Mouse (Mus musculus) testis, postnatal 14 days (tissue): ENCODE measurements around the gene Siah1a.

ENCODE experiments used
- DNase-seq: peaks from one replicate; pipeline ENCODE4 v3.0.0; 2021; ENCODE audit warnings: low spot score

Siah1a gene

DNA sequence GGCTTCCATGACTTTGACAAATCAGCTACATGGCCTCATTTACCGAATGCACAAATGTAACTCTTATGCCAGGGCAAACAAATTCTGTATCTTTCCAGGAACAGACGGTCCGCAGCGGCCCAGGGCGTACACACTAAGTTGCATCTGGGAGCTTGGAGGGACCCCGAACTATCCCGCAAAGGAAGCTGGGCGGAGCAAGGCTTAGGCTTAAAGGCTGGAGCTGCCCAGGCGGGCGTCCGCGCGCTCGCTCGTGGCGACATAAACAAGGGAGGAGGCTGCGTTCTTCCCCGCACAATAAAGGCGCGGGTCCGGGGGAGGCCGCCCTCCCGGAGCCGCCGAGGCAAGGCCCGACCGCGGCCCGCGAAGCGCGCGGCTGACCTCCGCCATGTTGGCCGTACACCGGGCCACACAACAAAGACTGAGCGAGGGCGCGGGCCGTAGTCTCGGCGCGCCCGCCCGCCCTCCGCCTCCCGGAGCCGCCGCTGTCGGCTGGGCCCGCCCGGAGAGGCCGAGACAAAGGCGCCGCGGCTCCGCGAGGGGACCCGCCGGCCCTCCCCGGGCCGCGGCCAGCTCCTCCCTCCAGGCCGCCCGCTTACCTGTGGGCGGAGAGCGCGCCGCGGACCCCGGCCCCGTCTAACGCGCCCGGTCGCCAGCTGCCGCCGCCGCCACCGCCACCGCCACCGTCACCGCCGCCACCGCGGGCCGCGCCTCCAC lies at the start of gene Siah1a, which contains the start of gene Gm10638:
TSS of gene Siah1a (minus strand) at position 714 of the 714 bp plus-strand sequence.
TSS of gene Gm10638 (plus strand) at position 479 of the 714 bp plus-strand sequence.
- DNase-seq = peak; percentile 78

- no peak for DNase-seq
These were observed 49.0 kb upstream of the Siah1a start for GRCm38 (mm10) chr8:86794716-86795115.

DNA sequence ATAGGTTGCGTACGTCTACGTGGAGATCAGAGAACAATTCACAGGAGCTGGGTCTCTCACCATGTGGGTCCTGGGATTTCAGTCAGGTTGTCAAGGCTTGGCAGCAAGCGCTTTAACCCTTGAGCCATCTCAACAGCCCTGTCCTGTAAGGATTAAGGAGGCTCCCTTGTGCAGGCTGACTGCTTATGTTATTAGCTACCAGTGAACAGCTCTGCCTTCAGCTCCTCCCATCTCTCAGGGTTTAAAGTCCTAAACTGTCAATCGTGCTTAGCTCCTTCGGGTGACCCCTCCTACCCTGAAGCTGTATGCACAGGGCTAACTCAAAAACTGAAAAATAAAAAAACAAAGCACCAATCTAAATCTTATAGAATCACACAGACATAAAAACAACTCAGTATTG lies 45.8 kb upstream of the Siah1a start:
- no peak for DNase-seq

- DNase-seq = no peak
These were observed 43.8 kb upstream of the Siah1a start for GRCm38 (mm10) chr8:86789576-86789975.

DNA sequence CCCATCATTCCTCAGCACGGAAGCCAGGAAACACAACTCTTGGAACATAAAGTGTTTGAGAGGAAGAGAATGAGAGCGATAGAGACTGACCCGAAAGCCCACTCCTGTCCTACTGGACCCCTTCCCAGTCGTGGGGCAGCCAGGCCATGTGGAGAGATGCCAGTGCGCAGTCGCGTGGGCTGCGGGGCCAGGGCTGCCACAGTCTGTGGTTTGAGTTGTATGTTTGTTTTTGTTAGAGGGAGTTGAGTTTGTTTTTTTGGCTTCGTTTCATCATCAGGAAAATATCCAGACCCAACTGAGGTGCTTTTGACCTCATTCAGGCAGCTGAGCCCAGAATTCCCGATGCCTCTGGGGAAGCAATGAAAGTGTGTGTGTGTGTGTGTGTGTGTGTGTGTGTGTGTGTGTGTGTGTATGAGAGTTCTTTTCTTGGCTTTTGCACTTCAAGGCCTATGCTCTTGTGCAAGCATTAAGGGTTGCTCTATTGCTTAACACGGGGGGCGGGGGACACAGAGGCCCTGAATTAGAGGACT lies 42.2 kb upstream of the Siah1a start:
- no peak for DNase-seq

DNA sequence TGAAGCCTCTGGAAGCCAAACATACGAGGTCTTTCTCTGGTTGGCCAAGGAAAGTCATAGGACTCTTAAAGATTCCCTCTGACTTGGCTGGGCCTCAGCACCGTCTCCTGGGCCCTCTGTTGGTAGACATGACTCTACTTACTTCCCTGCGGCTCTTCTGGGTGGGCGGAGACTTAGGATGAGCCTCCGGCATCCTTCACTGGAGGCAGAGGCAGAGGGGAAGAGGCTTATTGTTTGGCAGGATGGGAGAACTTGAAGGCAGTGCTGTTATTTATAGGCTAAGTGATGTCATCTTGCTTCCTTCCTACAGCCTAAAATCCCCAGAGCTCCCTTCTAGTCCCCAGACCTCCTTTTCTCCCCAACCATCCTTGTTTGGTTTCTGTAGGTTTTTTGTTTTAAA lies 40.8 kb upstream of the Siah1a start:
- no peak for DNase-seq

DNA sequence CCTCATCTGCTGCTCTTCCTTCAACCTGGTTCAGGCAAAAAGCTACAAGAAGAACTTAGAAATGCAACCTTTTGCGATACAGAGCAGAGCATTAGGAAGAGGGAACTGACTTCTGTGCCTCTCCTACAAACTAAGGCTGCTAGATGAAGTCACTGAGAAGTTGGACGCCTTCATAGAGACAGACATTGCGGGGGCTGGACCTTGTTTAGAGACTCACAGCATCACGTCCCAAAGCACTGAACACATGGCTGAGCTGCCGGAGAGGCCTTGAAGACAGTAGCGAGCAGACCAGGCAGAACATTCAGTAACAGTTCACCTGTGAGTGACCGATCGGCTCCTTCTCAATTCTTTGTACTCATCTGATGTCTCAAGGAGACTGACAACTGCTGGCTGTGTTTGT lies 35.4 kb upstream of the Siah1a start:
- DNase-seq = no peak

GRCm38 (mm10) chr8:86779207-86779606 lies 33.5 kb upstream of the Siah1a start:
- no peak for DNase-seq

DNA sequence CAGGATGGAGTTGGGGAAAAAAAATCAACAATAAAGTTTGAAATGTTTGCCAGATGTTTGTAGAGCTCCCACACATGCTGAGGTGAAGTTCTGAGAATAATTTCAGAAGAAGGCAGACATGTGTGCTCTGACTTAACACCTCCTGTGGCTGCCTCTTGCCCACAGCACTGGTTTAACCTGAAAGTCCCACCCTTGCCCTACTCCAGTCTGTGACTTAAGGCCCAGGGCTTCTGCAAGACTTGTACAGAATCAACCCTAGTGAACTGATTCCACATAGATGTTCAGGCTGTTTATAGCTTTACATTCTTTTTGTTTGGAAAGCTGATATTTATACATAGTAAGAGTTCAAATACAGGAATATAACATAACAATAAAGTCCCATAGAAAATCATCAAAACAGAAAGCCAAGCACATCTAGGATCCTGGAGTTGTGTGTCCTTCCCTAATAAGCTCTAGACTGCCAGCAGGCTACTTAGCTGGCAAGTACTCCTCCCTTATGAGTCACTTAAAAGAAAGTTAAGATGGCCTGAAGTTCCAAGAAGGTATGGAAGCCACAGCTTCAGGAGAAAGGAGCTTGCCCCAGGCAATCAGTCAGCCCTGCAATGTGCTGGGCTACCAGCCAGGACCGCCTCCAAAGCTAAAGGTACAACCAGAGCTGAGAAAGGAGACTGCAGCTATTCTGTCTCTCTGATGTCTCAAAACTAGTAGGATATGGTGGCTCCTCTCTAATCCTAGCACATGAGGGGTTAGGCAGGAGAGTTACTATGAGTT lies 24.4 kb upstream of the Siah1a start:
- DNase-seq = no peak

DNA sequence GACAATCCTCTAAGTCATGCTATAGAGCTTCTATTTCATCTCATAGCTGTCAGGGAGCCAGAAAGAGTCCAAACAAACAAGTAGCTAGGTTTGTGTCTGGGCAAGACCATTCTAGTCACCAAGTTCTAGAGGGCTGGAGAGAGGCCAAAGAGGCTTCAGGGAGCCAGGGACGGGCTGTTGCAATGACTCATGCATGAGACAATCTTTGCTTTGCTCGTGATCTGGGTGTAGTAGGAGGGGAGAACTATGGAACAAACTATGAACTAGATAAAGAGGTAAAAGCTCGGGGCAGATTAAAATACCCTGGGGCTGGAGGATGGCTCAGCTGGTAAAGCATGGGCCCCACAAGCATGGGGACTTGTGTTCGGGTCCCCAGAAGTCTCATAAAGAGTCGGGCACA lies 22.8 kb upstream of the Siah1a start:
- peak; percentile 33 for DNase-seq

DNA sequence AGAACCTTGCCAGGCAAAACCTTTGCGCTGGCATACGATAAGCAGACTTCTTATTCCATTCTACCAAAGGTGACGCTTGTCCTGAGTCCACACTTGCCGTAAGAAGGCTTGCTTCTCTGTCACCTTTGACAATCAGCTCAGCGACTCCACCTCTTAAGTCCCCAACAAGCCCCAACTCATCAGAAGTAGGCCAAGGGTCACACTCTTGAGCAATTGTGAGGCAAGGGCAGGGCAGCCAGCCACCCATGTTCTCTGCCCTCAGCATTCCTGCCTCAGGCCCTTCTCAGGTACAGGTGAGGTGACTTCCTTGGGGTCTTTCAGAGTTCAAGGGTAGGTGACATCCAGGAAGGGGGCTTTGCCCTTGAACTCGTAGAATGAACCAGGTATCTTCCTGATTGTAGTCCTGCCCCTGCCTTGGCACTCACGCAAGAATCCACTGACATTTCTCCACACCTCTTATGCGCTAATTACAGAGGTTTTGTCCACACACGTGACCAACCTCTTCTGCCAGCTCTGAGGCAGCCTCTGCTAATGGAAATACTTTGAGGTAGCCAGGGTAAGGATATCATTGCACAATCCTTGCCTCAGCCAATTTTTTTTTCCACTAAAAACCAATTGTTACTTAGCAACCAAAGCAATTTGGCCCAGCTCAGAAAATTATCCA lies 20.9 kb upstream of the Siah1a start:
- DNase-seq = no peak

GRCm38 (mm10) chr8:86765669-86766068 lies 19.9 kb upstream of the Siah1a start:
- no peak for DNase-seq

DNA sequence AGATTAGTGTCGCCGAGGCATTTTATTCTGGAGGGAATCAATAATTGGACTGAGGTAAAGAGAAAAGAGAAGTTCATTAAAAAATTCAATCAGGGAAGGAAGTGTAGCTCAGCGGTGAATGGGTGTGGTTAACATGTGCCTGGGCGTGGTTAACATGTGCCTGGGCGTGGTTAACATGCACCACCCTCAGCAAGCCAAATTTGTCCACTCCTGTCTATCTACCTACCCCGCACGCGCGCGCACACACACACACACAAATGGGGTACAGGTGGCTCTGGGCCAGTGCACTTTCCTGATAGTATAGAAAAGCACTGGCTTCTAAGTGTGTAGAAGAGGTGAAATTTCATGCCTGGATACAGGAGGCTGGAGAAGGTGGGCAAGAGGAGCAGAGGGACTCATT lies 19.4 kb upstream of the Siah1a start:
- DNase-seq = no peak

- no peak for DNase-seq
These were observed 17.1 kb upstream of the Siah1a start for GRCm38 (mm10) chr8:86762806-86763205.

- DNase-seq = no peak
These were observed 15.0 kb upstream of the Siah1a start for GRCm38 (mm10) chr8:86760746-86761145.

GRCm38 (mm10) chr8:86759090-86759491 lies 13.4 kb upstream of the Siah1a start:
- DNase-seq = no peak

- DNase-seq = no peak
These were observed 12.9 kb upstream of the Siah1a start for GRCm38 (mm10) chr8:86758651-86759050.

DNA sequence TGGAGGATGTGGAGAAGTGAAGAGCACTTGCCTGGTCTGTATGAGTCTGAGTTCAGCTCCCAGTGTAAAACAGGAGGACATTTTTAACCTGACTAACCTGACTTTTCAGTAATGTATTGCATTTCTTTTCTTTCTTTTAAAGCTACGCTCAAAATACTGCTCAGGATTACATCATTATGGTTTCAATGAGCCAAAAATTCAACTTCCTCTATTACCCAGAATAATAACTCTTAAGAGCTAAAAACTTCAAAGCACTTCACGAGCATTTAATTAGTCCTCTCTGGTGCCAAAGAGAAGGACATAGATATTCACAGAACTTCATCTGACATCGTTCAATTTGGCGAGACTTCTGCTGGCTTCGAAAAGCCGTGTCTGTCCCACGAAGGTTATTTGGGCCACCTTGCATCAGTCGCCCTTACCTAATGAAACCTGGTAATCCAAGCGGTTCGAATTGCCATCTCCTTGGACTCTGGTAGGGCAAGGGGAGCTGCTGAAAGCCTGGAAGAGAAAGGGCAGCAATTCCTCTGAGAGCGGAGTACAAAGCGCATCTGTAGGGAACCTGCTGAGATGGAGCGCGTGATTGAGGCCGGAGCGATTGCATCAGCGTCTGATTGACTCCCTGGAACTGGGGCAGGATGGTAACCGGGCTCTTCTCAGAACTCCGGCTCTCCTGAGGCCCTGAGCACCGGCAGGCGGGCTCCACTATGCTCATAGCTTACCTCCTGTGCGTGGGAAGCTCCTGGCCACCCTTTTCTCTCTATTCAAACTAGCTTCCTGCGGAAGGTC lies 11.4 kb upstream of the Siah1a start:
- DNase-seq = no peak

GRCm38 (mm10) chr8:86749842-86750241 lies 4.1 kb upstream of the Siah1a start:
- peak; percentile 83 for DNase-seq

GRCm38 (mm10) chr8:86746511-86746910 lies 777 bp upstream of the Siah1a start:
- no peak for DNase-seq

GRCm38 (mm10) chr8:86745935-86746441 lies 254 bp upstream of the Siah1a start:
- peak; percentile 91 for DNase-seq
